Mouse (Mus musculus): Measurements from ENCODE around the gene Minpp1.
"Not testable (repeated sequence)": the region's sequence is repeated elsewhere in the genome, so short reads cannot be mapped to it uniquely, and the experiment has no call there.

The Minpp1 gene

DNA sequence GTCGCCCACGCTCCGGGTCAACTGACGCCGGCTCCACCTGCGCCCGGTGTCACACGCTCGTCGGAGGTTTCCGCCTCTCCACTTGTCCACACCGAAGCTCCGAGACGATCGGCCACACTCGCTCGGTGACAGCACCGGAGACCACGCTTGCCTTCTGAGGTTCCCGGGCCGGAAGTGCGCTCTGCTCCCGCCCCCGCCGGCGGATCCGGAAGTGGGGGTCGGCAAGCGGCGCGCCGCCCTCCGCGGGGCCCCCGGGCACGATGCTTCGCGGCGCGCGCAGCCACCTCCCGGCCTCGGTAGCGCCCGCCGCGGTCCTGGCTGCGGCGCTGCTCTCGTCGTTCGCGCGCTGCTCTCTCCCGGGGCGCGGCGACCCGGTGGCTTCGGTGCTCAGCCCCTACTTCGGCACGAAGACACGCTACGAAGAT lies at the start of gene Minpp1:
Minpp1 (plus strand) TSS at position 89 of the 425 bp plus-strand sequence.
- peak; percentile 87 for DNase-seq

GRCm38 (mm10) chr19:32439356-32439755 lies 46.2 kb upstream of the Minpp1 start:
- no peak for DNase-seq

GRCm38 (mm10) chr19:32441568-32441967 lies 44.0 kb upstream of the Minpp1 start:
- DNase-seq, result peak; percentile 37

- no peak for DNase-seq
Observed at GRCm38 (mm10) chr19:32448931-32449330, 36.6 kb upstream of the Minpp1 start.

DNA sequence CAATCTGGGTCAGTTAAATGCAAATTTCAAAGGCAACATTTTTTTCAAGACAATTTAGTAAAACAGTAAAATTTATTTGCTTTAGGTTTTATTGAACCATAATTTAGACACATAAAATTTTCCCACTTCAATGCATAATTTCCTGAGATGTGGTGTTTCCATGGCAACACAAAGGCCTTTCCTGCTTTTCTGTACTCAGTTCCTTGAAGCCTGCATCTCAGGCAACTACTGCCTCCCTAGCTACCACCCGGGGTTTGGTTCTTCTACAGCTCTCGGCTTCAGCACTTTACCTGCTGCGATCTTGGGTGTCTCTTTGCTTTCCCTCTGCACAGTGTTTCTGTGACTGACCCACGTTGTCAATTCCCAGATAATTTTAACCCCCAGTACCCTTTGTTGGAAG lies 33.3 kb upstream of the Minpp1 start:
- DNase-seq, result no peak

GRCm38 (mm10) chr19:32456744-32457143 lies 28.8 kb upstream of the Minpp1 start:
- peak; percentile 46 for DNase-seq

DNA sequence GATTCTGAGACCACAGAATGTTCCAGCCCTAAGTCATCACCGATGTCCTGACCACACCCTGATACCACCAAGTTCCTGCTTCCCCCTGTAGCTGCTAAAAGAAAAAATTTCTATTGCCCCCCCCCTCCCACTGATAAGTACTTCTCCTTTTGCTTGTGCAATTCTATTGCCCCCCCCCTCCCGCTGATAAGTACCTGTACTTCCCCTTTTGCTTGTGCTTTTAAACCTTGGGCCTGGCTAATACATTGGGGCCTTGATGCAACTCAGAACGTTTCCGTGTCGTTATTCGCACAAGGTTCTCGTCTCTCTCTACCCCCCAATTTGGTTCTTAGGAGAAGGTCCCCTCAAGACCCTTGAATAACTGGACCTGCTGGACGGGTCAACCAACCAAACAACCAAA lies 27.9 kb upstream of the Minpp1 start:
- DNase-seq, result not testable (repeated sequence)

- DNase-seq, result no peak
Observed at GRCm38 (mm10) chr19:32463037-32463436, 22.5 kb upstream of the Minpp1 start.

DNA sequence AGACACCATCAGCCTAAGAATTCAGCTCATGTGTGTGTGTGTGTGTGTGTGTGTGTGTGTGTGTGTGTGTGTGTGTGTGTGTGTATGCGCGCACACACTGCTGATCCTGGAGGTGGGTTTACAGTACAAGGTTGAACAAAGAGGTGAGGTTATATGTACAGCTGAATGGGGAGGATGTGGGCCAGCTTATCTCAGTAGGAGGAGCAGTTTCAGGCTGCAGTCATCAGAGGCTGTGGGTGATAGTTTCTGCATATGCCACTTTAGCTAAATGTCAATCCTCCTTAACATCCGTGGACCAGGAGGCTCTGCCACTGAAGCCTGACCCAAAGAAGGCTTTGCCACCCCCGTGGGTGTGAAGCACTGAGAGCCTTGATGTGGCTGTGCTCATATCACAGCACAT lies 20.3 kb upstream of the Minpp1 start:
- no peak for DNase-seq

DNA sequence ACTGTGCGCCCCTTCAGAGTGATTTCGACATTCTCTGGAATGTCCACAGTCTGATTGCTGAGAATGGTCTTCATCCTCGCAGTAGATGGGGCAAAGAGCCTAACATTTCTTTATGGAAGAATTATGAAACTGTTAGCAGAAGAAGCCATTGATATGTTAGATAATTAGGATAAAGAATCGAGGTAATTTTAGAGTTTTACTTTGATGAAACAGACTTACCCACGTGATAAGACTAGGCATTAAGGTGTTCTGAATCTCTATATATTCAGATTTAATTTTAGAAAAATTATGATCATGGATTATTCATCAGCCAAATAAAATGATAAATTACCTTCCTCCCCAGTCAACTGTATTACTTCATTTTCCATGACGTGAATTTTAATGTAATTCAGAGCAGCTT lies 19.1 kb upstream of the Minpp1 start, which contains the start of gene Rpl9-ps6:
Rpl9-ps6 (minus strand) TSS at position 101 of the 400 bp plus-strand sequence.
- no peak for DNase-seq

DNA sequence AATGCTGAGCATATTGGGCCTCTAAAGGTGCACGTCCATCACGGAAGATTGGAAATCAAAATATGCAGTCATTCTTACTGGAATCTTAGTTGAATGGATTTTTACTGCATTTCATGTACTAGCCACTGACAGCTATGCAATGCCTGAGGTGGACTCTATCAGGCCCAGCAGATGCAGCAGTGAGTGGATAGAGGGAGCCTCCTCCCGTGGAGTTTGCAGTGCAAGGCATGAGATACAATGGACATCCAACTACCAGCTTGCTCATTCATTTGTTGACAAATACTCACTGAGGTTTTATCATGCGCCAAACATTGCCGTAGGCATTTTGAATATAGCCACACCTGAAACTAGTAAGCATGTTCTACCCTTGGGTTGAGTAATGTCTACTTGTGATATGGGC lies 18.2 kb upstream of the Minpp1 start:
- no peak for DNase-seq

GRCm38 (mm10) chr19:32470059-32470497 lies 15.5 kb upstream of the Minpp1 start:
- peak; percentile 55 for DNase-seq

DNA sequence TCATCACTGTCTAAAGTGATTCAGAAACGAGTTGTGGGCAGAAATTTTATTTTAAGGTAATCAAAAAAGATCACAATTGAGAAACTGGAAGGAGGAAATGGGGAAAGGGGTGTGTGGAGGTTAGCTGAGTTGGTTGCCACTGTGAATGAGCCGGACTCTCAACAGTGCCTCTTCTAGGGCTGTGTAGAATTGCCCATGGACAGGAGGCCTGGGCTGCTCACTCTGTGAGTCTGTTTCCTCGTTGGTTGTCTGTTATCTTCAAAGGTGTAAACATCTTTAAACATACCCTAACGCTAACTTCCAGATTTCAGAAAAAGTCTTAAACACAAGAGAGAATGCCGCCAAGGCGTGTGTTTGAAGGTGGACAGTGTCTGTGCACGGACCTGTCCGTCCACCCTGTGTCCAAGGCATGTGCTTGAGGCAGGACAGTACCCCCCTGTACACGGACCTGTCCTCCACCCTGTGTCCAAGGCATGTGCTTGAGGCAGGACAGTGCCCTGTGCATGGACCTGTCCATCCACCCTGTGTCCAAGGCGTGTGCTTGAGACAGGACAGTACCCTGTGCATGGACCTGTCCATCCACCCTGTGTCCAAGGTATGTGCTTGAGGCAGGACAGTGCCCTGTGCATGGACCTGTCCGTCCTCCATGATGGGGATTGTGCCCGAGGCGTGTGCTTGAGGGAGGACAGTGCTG lies 14.9 kb upstream of the Minpp1 start:
- DNase-seq, result no peak

DNA sequence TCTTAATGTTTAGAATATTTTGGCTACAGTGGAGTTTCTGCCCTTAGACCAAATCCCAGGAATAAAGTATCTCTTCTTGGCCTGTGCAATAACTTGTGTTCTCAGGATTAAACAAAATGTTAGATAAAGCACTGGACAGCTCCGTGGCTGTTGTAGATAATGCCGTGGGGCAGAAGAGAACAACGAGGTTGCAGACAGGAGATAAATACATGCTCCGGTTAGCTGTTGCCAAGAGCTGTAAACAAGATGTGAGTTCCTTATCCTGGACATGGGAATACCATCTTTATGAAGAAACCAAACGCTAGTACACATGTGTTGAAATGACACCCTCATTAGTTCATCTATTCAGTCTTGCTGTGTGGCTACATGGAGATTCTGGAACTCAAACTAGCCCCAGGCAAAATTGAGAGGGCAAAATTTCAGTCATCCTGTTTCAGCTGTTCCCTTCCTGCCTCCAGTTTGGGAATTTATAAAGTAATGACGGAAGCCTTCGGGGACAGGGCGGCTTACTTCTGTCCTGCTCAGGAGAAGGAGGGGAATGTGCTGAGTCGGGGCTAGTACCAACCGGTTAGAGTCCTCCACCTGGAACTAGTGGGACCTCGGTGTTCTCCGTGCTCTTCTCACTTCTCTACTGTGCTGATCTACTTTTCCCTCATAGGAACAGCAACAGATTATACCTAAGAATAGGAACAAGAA lies 9.4 kb upstream of the Minpp1 start:
- no peak for DNase-seq

- no peak for DNase-seq
Observed at GRCm38 (mm10) chr19:32476712-32477052, 8.9 kb upstream of the Minpp1 start.

DNA sequence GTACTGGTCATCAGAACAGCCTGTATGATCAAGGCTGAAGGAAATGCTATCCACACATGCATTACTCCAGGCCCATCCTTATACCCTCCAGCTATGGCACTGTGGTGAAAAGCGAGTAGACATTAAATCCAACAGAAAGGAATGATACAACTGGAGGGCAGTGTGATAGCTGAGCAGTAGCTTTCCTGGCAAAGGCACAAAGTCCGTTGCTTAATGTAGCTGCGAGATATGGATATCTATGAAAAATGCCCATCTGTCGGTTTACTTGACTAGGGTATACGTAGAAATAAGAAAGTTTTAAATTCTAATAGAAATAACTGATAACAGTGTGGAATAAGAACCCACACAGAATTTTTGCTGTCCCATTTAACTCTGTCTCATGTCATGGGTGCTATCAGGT lies 5.3 kb upstream of the Minpp1 start:
- no peak for DNase-seq

DNA sequence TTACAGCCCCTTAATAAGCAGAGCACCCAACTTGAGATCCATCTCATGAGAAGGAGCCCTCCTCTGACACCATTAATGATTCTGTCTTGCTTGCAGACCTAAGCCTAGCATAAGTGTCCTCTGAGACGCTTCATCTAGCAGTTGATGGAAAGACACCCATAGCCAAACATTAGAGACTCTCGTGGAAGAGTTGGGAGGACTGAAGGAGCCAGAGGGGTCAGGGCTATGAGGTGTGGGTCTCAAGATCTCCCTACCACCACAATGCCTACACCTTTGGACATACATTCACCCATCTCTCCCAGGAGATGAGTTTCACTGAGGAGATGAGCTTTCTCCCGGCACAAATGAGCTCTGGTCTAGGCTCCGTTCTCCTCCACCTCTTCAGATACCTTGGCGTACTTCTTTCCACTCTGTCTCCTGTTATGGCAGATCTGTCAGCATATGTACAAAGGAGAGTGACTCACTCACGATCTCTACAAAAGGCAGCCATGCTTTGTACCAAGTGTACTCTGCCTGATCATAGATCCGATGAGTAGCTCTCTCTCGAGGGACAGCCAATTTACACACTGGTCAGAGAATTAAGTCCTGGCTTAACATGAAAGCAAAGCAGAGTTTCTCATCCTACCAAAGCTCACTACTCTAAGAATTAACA lies 4.7 kb upstream of the Minpp1 start:
- DNase-seq, result no peak

DNA sequence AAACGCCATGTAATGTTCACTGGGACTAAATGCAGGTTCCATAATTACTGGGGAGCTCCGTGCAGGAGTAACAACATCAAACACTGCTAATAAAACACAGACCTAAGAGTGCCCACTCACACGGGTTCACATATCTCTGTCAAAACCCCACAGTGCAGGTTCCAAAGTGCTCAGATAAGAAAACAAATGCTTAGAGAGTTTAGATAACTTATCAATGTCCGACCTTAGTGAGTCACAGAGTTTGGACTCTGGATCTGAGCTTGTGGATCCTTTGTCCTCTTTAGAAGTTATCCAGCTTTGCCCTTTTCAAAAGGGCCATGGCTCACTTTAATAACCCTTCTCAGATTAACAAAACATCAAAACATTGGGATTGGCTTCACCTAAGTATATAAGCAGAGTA lies 4.1 kb upstream of the Minpp1 start:
- DNase-seq, result no peak

DNA sequence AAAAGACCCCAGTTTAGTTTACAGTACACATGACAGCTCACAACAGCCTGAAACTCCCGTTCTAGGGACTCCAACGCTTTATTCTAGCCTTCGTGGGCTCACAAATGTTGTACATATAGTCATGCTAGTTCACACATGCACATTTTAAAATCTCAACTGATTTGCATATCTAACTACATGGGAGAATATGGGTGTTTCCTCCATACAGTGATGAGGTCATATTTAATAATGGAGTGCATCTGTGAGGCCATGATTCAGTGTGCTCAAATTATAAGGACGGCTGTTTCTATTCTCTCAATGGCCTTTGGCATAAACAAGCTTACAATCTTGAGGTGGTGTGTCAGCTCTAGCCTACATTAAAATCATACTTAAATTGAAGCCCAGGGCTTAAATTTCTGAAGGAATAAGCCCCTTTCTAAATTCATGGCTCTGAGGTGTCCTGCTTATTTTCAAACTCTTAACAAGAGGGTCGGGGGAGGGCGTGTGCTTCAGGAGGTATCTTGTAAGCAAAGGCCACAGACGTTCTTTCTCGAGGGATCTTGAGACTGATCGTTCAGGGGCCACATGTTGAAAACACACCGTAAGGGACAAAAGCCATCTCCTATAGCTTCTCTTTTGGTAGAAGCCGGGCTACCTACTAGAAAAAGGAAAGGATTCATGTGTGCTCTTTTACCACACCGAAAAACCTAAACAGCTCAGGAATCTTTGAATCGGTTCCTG lies 468 bp upstream of the Minpp1 start:
- DNase-seq, result no peak

GRCm38 (mm10) chr19:32486106-32486724 lies 646 bp downstream of the Minpp1 start:
- peak; percentile 75 for DNase-seq

- no peak for DNase-seq
Observed at GRCm38 (mm10) chr19:32487595-32488255, 2.2 kb downstream of the Minpp1 start.

DNA sequence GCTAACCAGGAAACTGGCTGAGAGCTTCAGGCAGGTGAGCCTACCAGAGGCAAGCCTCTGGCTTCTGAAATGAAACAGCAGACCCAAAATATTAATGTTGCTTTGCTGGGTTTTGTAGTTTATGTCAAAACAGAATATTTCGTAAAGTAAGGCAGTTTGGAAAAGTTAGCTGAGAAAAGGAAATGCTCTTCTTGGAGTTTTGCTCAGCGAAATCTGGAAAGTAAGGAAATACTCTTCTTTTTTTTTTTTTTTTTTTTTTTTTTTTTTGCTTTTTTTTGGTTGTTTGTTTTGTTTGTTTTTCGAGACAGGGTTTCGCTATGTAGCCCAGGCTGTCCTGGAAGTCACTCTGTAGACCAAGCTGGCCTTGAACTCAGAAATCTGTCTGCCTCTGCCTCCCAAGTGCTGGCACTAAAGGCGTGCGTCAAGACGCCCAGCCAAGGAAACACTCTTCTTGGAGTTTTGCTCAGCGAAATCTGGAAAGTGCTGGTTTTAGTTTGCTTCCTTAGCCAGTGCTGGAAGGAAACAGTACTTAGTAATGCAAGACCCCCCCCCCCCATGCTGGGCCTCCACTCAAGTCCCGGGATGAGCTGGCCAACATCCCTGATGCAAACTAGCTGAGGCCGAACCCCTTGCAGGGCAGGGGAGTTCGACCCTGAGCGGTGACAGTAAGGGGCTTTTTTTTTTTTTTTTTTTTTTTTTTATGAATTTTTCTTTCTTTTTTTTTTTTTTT lies 3.8 kb downstream of the Minpp1 start:
- DNase-seq, result no peak

Data from lung, postnatal 10 days (tissue).